In the genomic region with DNA sequence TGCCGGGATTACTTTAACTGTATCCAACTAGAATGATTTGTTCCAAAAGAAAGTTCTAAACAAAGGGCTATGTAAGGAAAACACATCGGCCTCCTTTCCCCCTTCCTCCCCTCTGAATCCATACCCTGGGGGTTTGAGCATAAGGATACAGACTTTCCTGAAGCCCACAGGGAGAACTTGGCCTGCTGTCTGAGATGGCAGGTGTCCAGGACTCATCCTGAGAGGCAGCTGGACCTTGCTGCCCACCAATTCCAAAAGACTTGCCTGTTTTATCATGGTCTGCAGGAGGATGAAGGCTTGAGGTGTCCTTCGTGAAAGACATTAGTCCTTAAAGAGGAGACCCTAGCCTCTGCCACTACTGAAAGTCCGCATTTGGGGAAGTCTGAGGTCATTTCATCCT, we compare ENCODE assay signal across 13 mouse cellular contexts.
"Had no signal": no experiment of that assay in that cellular context is flagged by ENCODE, and none has a peak within 500 bp of the region (broad histone marks: within the 10 kb centered on the region; RNA-seq: fewer than 3 reads in every experiment).

No protein-coding gene starts in this region.

- DNase-seq: gastrocnemius, adult 2 months; gastrocnemius, postnatal 10 days; gastrocnemius, postnatal 25 days; heart, adult 18-20 months; heart, postnatal 10 days; heart, postnatal 4 days; kidney, adult 18-20 months; kidney, adult 8-10 months; kidney, postnatal 10 days; kidney, postnatal 25 days; kidney, postnatal 4 days; liver; liver, embryonic 13.5 days had no signal
